Mouse (Mus musculus): ENCODE measurements around the gene Txndc17.

Gene Txndc17

GRCm38 (mm10) chr11:72207204-72207833, at the start of gene Txndc17, which contains the start of gene 4933427D14Rik:
Gene Txndc17 (plus strand): TSS chr11:72207547.
Gene 4933427D14Rik (minus strand): TSS chr11:72207459.
- no peak for TF ChIP-seq GATA4 (IDR thresholded peaks at IDR 0.05; ENCODE audit: insufficient replicate concordance, low read length)

- TF ChIP-seq GATA4 (IDR thresholded peaks at IDR 0.05; ENCODE audit: insufficient replicate concordance, low read length) = no peak
Observed at GRCm38 (mm10) chr11:72163198-72163597, 44.1 kb upstream of the Txndc17 start.

DNA sequence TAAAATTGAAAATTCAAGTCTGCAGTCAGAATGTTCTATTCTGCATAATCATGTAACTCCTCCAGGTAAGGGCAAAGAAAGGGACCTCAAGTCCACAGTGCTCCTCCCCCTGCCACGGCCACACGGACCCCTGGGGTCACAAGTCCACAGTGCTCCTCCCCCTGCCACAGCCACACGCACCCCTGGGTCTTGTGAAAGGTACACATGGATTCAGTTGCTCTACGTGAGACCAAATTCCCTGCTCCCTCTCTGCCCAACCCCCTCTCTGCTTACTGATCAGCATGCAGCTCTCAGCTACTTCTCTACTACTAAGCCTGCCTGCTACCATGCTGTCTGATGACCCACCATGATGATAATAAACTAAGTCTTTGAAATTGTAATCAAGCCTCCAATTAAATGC, 37.5 kb upstream of the Txndc17 start:
- TF ChIP-seq GATA4 (IDR thresholded peaks at IDR 0.05; ENCODE audit: insufficient replicate concordance, low read length) = no peak

DNA sequence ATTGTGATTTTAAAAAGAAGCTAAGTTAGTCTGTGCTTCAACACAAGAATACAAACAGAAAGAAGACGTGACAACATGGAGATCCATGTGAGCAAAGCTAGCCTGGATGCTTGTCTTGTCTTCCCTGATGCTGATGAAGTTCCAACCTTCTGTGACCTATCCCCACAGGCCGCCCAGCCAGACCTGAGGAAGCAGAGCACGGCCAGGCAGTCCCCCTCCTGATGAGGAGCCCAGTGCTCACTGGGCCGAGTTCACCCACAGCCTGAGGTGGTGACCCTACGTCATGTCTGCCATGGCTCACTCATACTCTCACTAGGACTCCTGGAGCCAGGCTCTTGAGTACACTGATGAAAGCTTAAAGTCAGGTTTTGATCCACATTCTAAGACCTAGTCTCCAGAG, 33.8 kb upstream of the Txndc17 start:
- TF ChIP-seq GATA4 (IDR thresholded peaks at IDR 0.05; ENCODE audit: insufficient replicate concordance, low read length) = no peak

DNA sequence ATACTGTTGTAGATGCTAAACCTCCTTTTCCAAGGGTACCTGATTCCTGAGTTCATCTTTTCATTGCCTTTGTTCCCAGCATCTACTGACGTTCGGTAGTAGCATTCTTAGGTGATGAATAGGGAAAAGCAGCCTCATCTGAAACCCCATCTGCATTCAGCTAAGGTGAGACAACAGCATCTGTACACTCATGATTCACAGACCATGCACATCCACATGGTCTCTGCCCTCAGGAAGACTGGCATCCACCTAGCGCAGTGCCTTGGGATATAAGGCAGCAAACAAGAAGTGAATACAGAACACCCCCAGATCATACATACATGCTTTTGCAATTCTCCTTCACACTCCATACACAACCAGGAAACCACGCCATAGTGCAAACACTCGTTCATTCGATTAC, 32.6 kb upstream of the Txndc17 start:
- TF ChIP-seq GATA4 (IDR thresholded peaks at IDR 0.05; ENCODE audit: insufficient replicate concordance, low read length) = no peak

- TF ChIP-seq GATA4 (IDR thresholded peaks at IDR 0.05; ENCODE audit: insufficient replicate concordance, low read length) = no peak
Observed at GRCm38 (mm10) chr11:72175966-72176365, 31.4 kb upstream of the Txndc17 start.

DNA sequence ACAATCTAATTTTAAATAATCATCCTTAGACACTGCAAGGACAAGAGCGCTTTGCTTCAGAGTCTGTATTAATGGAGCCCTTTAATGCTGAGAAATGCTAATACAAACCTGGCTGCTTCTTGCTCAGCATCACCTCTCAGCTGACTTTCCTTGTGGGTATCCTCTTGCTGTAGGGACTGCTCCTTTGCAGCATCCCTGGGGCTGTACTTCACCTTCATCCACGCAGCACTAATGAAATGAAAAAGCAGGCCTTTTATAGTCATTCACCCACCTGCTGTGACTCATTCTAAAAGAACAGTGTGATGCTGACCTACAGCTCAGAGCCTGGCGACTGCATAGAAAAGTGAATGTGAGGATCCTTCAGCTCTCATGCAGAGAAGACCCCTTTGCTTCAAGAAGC, 30.8 kb upstream of the Txndc17 start:
- TF ChIP-seq GATA4 (IDR thresholded peaks at IDR 0.05; ENCODE audit: insufficient replicate concordance, low read length) = no peak

- no peak for TF ChIP-seq GATA4 (IDR thresholded peaks at IDR 0.05; ENCODE audit: insufficient replicate concordance, low read length)
Observed at GRCm38 (mm10) chr11:72180556-72180955, 26.8 kb upstream of the Txndc17 start.

- no peak for TF ChIP-seq GATA4 (IDR thresholded peaks at IDR 0.05; ENCODE audit: insufficient replicate concordance, low read length)
Observed at GRCm38 (mm10) chr11:72181136-72181535, 26.2 kb upstream of the Txndc17 start.

- TF ChIP-seq GATA4 (IDR thresholded peaks at IDR 0.05; ENCODE audit: insufficient replicate concordance, low read length) = no peak
Observed at GRCm38 (mm10) chr11:72184252-72184651, 23.1 kb upstream of the Txndc17 start.

DNA sequence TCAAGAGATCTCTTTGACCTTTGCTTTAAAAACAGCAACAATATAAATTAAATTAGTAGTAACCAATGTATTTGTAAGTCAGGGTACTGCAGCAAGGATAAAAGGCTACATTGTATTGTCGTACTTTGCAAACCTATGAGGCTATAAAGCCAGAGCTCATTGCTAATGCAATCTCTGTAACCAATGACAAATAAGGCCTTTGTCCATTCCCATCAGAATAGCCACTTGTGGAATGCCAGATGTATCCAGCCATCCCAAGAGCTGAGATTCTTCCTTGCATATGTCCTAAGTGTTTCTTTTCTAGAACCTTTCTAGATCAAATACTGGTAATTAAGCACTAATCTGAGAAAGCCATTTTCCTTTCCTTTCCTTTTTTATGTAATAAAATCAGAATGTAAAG, 16.5 kb upstream of the Txndc17 start:
- TF ChIP-seq GATA4 (IDR thresholded peaks at IDR 0.05; ENCODE audit: insufficient replicate concordance, low read length) = no peak

- TF ChIP-seq GATA4 (IDR thresholded peaks at IDR 0.05; ENCODE audit: insufficient replicate concordance, low read length) = no peak
Observed at GRCm38 (mm10) chr11:72194259-72194658, 13.1 kb upstream of the Txndc17 start.

GRCm38 (mm10) chr11:72196506-72196905, 10.8 kb upstream of the Txndc17 start:
- no peak for TF ChIP-seq GATA4 (IDR thresholded peaks at IDR 0.05; ENCODE audit: insufficient replicate concordance, low read length)

DNA sequence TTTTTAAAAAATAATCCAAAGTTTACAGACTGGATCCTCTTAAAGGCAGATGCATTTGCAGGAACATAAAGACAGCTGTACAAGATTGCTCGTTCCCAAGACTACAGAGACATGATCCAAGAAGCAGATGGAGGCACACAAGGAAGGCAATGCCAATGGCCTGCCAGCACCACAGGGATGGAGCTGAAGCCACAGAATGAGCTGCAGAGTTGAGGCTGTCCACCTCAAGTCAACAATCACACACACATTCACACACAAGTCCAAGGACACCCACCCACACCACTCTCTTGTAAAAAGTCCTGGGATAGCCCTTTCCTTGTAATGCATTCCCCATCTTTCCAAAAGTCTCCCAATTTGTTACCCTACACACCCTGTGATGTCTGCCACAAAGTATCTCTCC, 3.9 kb upstream of the Txndc17 start:
- TF ChIP-seq GATA4 (IDR thresholded peaks at IDR 0.05; ENCODE audit: insufficient replicate concordance, low read length) = no peak

DNA sequence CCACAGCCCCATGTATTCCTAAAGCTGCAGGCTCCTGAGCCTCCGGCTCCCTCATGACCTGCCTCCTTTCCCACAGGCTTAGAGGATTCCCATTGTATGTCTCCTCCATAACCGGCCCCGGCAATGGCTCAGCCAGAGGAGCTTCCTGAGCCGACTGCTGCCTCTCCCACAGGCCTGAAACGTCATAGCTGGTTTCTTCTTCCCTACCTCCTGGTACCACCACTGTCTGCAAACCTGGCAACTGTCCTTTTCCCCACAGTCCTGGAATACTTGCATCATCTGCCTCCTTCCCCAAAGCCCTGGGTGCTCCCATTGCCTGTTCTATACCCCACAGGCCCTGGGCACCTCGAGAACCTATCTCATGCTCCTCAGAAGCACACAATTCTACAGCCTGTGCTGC, 2.1 kb upstream of the Txndc17 start:
- no peak for TF ChIP-seq GATA4 (IDR thresholded peaks at IDR 0.05; ENCODE audit: insufficient replicate concordance, low read length)

- TF ChIP-seq GATA4 (IDR thresholded peaks at IDR 0.05; ENCODE audit: insufficient replicate concordance, low read length) = no peak
Observed at GRCm38 (mm10) chr11:72206341-72207203, 775 bp upstream of the Txndc17 start, which contains the start of gene Gm43951. Gene Gm43951 (minus strand): TSS chr11:72206840.

All from liver, adult (tissue).